Mouse (Mus musculus) retina, postnatal 1 day (tissue): Measurements from ENCODE around the gene Mettl7b.

Source experiments
- DNase-seq: peaks from one replicate; pipeline ENCODE4 v3.0.0-alpha.2; 2012

The Mettl7b gene

GRCm38 (mm10) chr10:128945675-128946074, 15.1 kb downstream of the Mettl7b start:
- DNase-seq, result peak; percentile 34

- no peak for DNase-seq
Observed at GRCm38 (mm10) chr10:128940475-128941061, 20.2 kb downstream of the Mettl7b start.

GRCm38 (mm10) chr10:128938974-128939373, 21.8 kb downstream of the Mettl7b start:
- no peak for DNase-seq

- DNase-seq, result no peak
Observed at GRCm38 (mm10) chr10:128938457-128938856, 22.3 kb downstream of the Mettl7b start.

- no peak for DNase-seq
Observed at GRCm38 (mm10) chr10:128937756-128938390, 22.9 kb downstream of the Mettl7b start.

GRCm38 (mm10) chr10:128935826-128936440, 24.9 kb downstream of the Mettl7b start:
- no peak for DNase-seq

GRCm38 (mm10) chr10:128934997-128935787, 25.6 kb downstream of the Mettl7b start:
- no peak for DNase-seq

- no peak for DNase-seq
Observed at GRCm38 (mm10) chr10:128933976-128934721, 26.6 kb downstream of the Mettl7b start.

GRCm38 (mm10) chr10:128933574-128933973, 27.2 kb downstream of the Mettl7b start, which contains the start of gene Itga7:
Gene Itga7 (plus strand): TSS chr10:128933818.
- DNase-seq, result peak; percentile 64

GRCm38 (mm10) chr10:128931441-128931840, 29.3 kb downstream of the Mettl7b start:
- no peak for DNase-seq

GRCm38 (mm10) chr10:128929638-128930378, 31.0 kb downstream of the Mettl7b start:
- DNase-seq, result no peak

GRCm38 (mm10) chr10:128928356-128928755, 32.4 kb downstream of the Mettl7b start:
- DNase-seq, result peak; percentile 73

- DNase-seq, result no peak
Observed at GRCm38 (mm10) chr10:128923935-128924334, 36.9 kb downstream of the Mettl7b start, which contains the start of gene Bloc1s1. Gene Bloc1s1 (minus strand): TSS chr10:128924035.

- peak; percentile 96 for DNase-seq
Observed at GRCm38 (mm10) chr10:128923013-128923691, 37.6 kb downstream of the Mettl7b start.

- DNase-seq, result no peak
Observed at GRCm38 (mm10) chr10:128922822-128923012, 38.1 kb downstream of the Mettl7b start, which contains the start of gene Rdh5. Gene Rdh5 (minus strand): TSS chr10:128922888.

- no peak for DNase-seq
Observed at GRCm38 (mm10) chr10:128921883-128922821, 38.6 kb downstream of the Mettl7b start.

GRCm38 (mm10) chr10:128921251-128921650, 39.5 kb downstream of the Mettl7b start:
- no peak for DNase-seq

GRCm38 (mm10) chr10:128920736-128921161, 40.0 kb downstream of the Mettl7b start:
- no peak for DNase-seq

- DNase-seq, result no peak
Observed at GRCm38 (mm10) chr10:128919966-128920365, 40.8 kb downstream of the Mettl7b start.

- no peak for DNase-seq
Observed at GRCm38 (mm10) chr10:128919203-128919631, 41.6 kb downstream of the Mettl7b start.
